Mouse (Mus musculus): Measurements from ENCODE around the gene Pgpep1l.
"Not testable (repeated sequence)": the region's sequence is repeated elsewhere in the genome, so short reads cannot be mapped to it uniquely, and the experiment has no call there.

Pgpep1l gene

GRCm38 (mm10) chr7:68264028-68264453 lies at the start of gene Pgpep1l:
TSS of gene Pgpep1l (minus strand) at chr7:68264233.
- DNase-seq (ENCODE audit: inconsistent age in 2 of 2, low spot score in 1 of 2), result peak; percentile 30 to 71

- DNase-seq (ENCODE audit: inconsistent age in 2 of 2, low spot score in 1 of 2), result no peak
Measured at GRCm38 (mm10) chr7:68313038-68313782, 49.2 kb upstream of the Pgpep1l start.

- DNase-seq (ENCODE audit: inconsistent age in 2 of 2, low spot score in 1 of 2), result no peak
Measured at GRCm38 (mm10) chr7:68312395-68312794, 48.4 kb upstream of the Pgpep1l start.

GRCm38 (mm10) chr7:68311469-68311868 lies 47.4 kb upstream of the Pgpep1l start:
- DNase-seq (ENCODE audit: inconsistent age in 2 of 2, low spot score in 1 of 2), result peak in 1 of 2 experiments; percentile 28

- DNase-seq (ENCODE audit: inconsistent age in 2 of 2, low spot score in 1 of 2), result no peak
Measured at GRCm38 (mm10) chr7:68306756-68307155, 42.7 kb upstream of the Pgpep1l start.

GRCm38 (mm10) chr7:68305781-68306575 lies 41.9 kb upstream of the Pgpep1l start:
- no peak for DNase-seq (ENCODE audit: inconsistent age in 2 of 2, low spot score in 1 of 2)

GRCm38 (mm10) chr7:68303685-68304084 lies 39.7 kb upstream of the Pgpep1l start:
- no peak for DNase-seq (ENCODE audit: inconsistent age in 2 of 2, low spot score in 1 of 2)

GRCm38 (mm10) chr7:68302586-68303433 lies 38.8 kb upstream of the Pgpep1l start:
- DNase-seq (ENCODE audit: inconsistent age in 2 of 2, low spot score in 1 of 2), result peak; percentile 58 to 87

- DNase-seq (ENCODE audit: inconsistent age in 2 of 2, low spot score in 1 of 2), result no peak
Measured at GRCm38 (mm10) chr7:68301160-68301559, 37.1 kb upstream of the Pgpep1l start.

- DNase-seq (ENCODE audit: inconsistent age in 2 of 2, low spot score in 1 of 2), result no peak
Measured at GRCm38 (mm10) chr7:68298381-68299076, 34.5 kb upstream of the Pgpep1l start.

- DNase-seq (ENCODE audit: inconsistent age in 2 of 2, low spot score in 1 of 2), result no peak
Measured at GRCm38 (mm10) chr7:68296487-68296886, 32.5 kb upstream of the Pgpep1l start.

GRCm38 (mm10) chr7:68293997-68294789 lies 30.2 kb upstream of the Pgpep1l start:
- no peak for DNase-seq (ENCODE audit: inconsistent age in 2 of 2, low spot score in 1 of 2)

- DNase-seq (ENCODE audit: inconsistent age in 2 of 2, low spot score in 1 of 2), result no peak
Measured at GRCm38 (mm10) chr7:68291603-68292002, 27.6 kb upstream of the Pgpep1l start.

GRCm38 (mm10) chr7:68289081-68289480 lies 25.0 kb upstream of the Pgpep1l start:
- no peak for DNase-seq (ENCODE audit: inconsistent age in 2 of 2, low spot score in 1 of 2)

- DNase-seq (ENCODE audit: inconsistent age in 2 of 2, low spot score in 1 of 2), result not testable (repeated sequence)
Measured at GRCm38 (mm10) chr7:68288000-68288399, 24.0 kb upstream of the Pgpep1l start.

- no peak for DNase-seq (ENCODE audit: inconsistent age in 2 of 2, low spot score in 1 of 2)
Measured at GRCm38 (mm10) chr7:68287582-68287981, 23.5 kb upstream of the Pgpep1l start.

- no peak for DNase-seq (ENCODE audit: inconsistent age in 2 of 2, low spot score in 1 of 2)
Measured at GRCm38 (mm10) chr7:68286526-68287481, 22.8 kb upstream of the Pgpep1l start.

GRCm38 (mm10) chr7:68285851-68286298 lies 21.8 kb upstream of the Pgpep1l start:
- DNase-seq (ENCODE audit: inconsistent age in 2 of 2, low spot score in 1 of 2), result no peak

- no peak for DNase-seq (ENCODE audit: inconsistent age in 2 of 2, low spot score in 1 of 2)
Measured at GRCm38 (mm10) chr7:68283776-68284175, 19.7 kb upstream of the Pgpep1l start.
